Mouse (Mus musculus) layer of hippocampus, adult 8-10 months (tissue): ENCODE measurements around the gene Nmbr. TPM values are rescaled to one million over a fixed set of nuclear protein-coding genes. Genes with fewer than 3 reads are reported as not detected.

Source experiments
- DNase-seq, 2 experiments: peaks; one replicate each; pipeline ENCODE4 v3.0.0; 2022; ENCODE audit warnings: low spot score in 2 of 2
- total RNA-seq, 4 experiments: library from RNA; stranded (reverse); gene quantifications; 2 replicates each; pipeline ENCODE4 v1.2.4; 2022

The Nmbr gene
- 1 to 10 TPM; 1.9 to 5.0 (median 3.3) TPM for total RNA-seq

GRCm38 (mm10) chr10:14705072-14706066 is at the start of gene Nmbr, which contains the start of gene Vta1:
Gene Nmbr (plus strand): TSS chr10:14705591.
Gene Vta1 (minus strand): TSS chr10:14705560.
- DNase-seq = peak; percentile 98 to 99

- DNase-seq = no peak
Measured at GRCm38 (mm10) chr10:14660875-14661274, 44.5 kb upstream of the Nmbr start.

- DNase-seq = no peak
Measured at GRCm38 (mm10) chr10:14666147-14666546, 39.2 kb upstream of the Nmbr start.

- no peak for DNase-seq
Measured at GRCm38 (mm10) chr10:14685663-14686062, 19.7 kb upstream of the Nmbr start.

GRCm38 (mm10) chr10:14688785-14689442 is 16.5 kb upstream of the Nmbr start:
- no peak for DNase-seq

- DNase-seq = no peak
Measured at GRCm38 (mm10) chr10:14690349-14690748, 15.0 kb upstream of the Nmbr start.

GRCm38 (mm10) chr10:14703239-14703638 is 2.2 kb upstream of the Nmbr start:
- DNase-seq = no peak

- DNase-seq = no peak
Measured at GRCm38 (mm10) chr10:14703830-14704420, 1.5 kb upstream of the Nmbr start.

- DNase-seq = no peak
Measured at GRCm38 (mm10) chr10:14718114-14718513, 12.7 kb downstream of the Nmbr start, which contains the start of gene Gje1. Gene Gje1 (minus strand): TSS chr10:14718214.

GRCm38 (mm10) chr10:14725671-14726070 is 20.3 kb downstream of the Nmbr start:
- peak; percentile 34 to 59 for DNase-seq

- DNase-seq = peak; percentile 7 to 30
Measured at GRCm38 (mm10) chr10:14734285-14734684, 28.9 kb downstream of the Nmbr start.

- DNase-seq = no peak
Measured at GRCm38 (mm10) chr10:14759665-14760558, 54.5 kb downstream of the Nmbr start.

GRCm38 (mm10) chr10:14760618-14761017 is 55.2 kb downstream of the Nmbr start:
- no peak for DNase-seq

- DNase-seq = no peak
Measured at GRCm38 (mm10) chr10:14770227-14770910, 65.0 kb downstream of the Nmbr start.

- no peak for DNase-seq
Measured at GRCm38 (mm10) chr10:14774499-14774898, 69.1 kb downstream of the Nmbr start.

- DNase-seq = no peak
Measured at GRCm38 (mm10) chr10:14789969-14790368, 84.6 kb downstream of the Nmbr start.

- no peak for DNase-seq
Measured at GRCm38 (mm10) chr10:14816970-14817369, 111.6 kb downstream of the Nmbr start.
